Mouse (Mus musculus) gastrocnemius, adult 18-20 months (tissue): ENCODE measurements around the gene Ndufaf3. TPM values are rescaled to one million over a fixed set of nuclear protein-coding genes. Genes with fewer than 3 reads are reported as not detected.
"Not testable (repeated sequence)": the region's sequence is repeated elsewhere in the genome, so short reads cannot be mapped to it uniquely, and the experiment has no call there.

Experiments
- DNase-seq: peaks from one replicate; pipeline ENCODE4 v3.0.0; 2021; ENCODE audit warnings: low spot score
- long read RNA-seq, 2 experiments: library from polyadenylated mRNA; stranded (forward); transcript quantifications; one replicate each; pipeline ENCODE4 v2.0.0; 2021
- total RNA-seq, 2 experiments: library from RNA; stranded (reverse); gene quantifications; 2 replicates each; pipeline ENCODE4 v1.2.3; 2021

Ndufaf3 gene
- total RNA-seq = 10 to 100 TPM; 29.3 to 30.0 TPM
- long read RNA-seq, experiment 1, transcript Ndufaf3-201 (5 exons, 1,487 nt) = major isoform, 18 of 20 reads
- long read RNA-seq, experiment 1, partial matches to known transcripts = 0 of 20 reads
- long read RNA-seq, experiment 1, other reads (novel, unspliced or antisense) = 2 of 20 reads
- long read RNA-seq, experiment 2, transcript Ndufaf3-201 (5 exons, 1,487 nt) = major isoform, 28 of 28 reads
- long read RNA-seq, experiment 2, partial matches to known transcripts = 0 of 28 reads
- long read RNA-seq, experiment 2, other reads (novel, unspliced or antisense) = 0 of 28 reads

DNA sequence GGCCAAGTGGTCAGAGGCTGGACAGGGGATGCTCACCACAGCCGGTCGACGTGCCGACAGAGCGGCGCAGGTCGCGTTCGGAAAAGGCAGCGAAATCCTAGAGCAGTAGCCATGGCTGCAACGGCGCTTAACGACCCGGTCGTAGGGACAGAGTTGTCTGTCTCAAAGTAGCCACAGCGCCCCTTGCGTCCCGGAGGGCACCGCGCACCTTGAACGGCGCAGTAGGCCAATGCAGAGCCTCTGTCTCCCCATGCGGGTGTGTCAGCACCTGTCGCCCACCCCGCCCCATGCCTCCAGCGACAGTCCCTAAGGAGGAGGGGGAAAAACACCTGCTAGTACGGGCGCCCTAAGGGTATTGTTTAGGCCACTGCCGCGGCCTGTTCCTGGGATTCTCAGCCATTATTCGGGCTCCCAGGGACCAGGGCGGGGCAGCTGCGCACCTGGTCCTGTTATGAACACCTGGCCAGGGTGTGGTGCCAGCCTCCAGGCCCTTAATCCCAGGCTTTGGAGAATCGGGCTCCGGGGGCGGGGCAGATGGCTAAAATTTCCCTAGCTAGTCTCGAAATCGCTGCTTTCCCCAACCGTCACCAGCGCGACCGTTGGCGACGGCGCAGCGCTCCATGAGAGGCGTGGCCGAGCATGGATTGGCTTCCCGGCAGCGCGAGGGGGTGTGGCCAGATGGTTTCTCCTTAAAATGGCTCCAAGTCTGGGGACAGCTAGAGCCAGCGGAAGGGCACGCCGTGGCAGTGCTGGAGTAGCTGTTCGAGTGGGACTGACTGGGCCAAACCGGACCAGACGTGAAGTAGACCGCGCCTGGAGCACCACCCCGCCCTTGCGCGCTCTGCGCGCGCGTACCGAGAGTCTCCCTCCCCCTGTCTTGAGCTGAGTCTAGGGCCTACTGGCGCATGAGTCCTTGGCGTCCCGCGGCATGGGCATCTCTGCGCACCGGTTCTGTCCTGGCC, at the start of gene Ndufaf3:
Ndufaf3 (minus strand) TSS at position 620 of the 962 bp plus-strand sequence.
- DNase-seq = peak; percentile 96

DNA sequence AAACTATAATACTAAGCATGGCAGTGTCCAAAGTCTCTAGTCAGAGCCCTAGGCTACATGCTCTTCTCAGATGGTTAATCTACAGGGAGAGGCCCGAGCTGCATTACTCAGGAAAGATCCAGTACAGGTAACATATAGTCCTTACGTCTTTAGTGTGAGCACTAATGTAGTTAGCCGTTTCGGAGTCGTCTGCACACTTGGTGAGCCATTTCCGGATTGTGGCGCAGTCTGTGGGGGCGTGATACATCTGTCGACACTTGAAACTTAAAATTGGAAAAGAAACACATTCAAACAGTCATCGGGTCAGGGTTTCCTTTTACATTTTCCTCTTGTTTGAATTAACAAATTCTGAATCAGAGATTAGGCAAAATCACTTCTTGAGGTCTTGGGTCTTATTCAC, 44.3 kb upstream of the Ndufaf3 start:
- DNase-seq = no peak

DNA sequence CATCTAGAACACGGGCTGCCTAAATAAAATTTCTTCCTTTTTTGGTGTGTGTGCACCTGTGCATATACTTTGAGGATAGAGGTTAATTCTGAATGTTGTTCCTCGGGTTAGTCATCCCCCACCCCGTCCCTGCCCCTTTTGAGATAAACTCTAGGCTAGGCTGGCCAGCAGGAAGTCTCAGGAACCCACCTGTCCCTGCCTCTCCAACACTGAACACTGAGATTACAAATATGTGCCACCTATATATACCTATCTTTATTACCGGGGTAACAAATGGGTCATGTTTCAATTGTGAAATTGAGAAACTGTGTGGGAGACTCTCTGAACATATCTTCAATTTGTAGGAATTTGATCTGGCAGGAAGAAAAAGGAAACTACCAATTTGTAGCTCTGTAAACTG, 41.7 kb upstream of the Ndufaf3 start:
- DNase-seq = no peak

DNA sequence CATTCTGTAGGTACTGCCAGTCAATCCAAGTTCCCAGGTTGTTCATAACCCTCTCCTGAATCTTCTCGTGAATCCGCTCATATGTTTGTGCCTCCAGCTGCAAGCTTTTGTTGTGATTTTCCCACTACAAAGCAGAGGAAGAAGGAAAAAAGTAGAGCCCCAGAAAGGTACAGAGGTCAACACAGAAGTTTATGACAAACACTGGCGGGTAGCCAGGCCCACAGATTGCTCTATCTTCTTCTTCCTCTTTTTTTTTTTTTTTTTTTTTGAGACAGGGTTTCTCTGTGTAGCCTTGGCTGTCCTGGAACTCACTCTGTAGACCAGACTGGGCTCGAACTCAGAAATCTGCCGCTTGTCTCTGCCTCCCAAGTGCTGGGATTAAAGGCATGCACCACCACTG, 40.7 kb upstream of the Ndufaf3 start:
- not testable (repeated sequence) for DNase-seq

DNA sequence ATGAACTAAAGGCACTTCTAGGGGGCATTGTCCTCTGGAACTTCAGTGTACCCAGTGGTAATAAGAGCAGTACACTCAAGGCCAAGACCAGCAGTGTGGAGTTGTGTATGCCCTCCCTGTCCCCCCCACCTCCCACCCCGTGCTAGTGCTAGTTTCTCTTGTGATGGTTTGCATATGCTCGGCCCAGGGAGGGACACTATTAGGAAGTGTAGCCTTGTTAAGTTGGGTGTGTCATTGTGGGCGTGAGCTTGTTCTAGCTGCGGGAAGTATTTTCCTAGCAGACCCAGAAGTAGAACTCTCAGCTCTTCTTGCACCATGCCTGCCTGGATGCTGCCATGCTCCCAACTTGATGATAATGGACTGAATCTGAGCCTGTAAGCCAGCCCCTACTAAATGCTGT, 34.8 kb upstream of the Ndufaf3 start:
- no peak for DNase-seq

DNA sequence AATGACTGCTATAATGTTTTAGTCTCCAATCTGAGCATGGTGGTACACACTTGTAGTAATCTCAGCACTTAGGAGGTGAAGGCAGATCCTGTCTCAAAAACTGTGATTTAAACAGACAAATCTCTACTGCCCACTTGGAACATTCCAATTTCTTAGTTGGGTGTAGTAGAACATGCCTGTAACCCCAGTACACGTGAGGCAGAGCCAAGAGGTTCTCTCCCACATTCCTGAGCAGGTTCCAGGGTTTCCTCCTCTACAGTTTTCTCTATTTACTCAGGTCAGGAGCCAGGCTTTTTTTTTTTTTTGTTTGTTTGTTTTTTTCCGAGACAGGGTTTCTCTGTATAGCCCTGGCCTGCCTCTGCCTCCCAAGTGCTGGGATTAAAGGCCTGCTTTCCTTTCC, 32.8 kb upstream of the Ndufaf3 start:
- DNase-seq = no peak

DNA sequence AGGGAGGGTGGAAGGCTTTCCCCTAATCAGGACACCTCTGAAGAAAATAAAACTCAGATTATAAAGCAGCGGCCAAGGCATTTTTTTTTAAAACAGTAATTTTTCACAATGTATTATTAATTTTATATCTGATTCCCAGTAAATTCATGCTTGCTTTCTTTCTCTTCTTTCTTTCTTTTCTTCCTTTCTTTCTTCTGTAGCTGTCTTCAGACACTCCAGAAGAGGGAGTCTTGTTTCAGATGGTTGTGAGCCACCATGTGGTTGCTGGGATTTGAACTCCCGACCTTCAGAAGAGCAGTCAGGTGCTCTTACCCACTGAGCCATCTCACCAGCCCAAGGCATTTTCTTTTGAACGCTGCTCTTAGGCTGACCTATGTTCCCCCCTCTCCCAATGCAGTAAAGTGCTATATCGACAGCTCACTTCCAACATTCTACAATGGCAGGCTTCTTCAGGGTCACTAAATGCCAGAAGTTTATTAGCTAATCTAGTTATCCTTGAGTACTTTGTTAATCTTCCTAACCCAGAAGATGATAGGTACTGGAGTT, 31.9 kb upstream of the Ndufaf3 start:
- no peak for DNase-seq

DNA sequence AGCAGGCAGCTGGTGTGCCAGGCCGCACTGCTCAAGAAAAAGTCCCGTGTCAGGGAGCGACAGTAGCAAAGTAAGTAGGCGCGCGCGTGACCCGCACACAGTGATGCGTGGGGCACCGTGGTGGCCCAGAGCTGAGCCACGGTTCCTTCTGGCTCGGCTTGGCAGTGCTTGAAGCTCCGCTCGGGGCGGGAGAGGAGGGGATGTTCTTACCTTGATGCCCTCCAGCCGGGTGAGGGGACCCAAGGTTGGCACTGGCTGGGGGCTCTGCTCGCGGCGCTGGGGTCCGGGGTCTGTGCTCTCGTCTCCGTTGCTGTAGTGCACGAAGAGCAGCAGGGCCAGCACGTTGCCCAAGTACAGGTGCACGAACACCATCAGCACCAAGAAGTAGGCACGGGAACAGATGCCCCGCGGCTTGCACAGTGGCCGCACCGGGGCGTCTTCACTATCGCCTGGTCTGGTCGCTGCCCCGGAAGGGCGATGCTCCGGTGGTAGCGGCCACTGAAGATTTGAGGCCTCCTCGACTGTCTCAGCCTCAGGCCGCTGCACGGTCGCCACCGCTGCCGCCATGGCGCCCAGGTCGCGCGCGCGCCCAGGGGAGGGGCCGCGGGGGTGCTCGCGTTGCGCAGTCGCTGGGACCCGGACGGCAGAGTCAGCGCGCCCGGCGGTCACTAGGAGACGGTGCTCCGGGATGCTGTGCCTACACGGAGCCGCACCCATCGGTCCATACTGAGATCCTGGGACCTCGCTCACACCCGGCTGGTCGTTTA, 29.9 kb upstream of the Ndufaf3 start, which contains the start of gene P4htm:
P4htm (minus strand) TSS at position 670 of the 767 bp plus-strand sequence.
- DNase-seq = peak; percentile 47

DNA sequence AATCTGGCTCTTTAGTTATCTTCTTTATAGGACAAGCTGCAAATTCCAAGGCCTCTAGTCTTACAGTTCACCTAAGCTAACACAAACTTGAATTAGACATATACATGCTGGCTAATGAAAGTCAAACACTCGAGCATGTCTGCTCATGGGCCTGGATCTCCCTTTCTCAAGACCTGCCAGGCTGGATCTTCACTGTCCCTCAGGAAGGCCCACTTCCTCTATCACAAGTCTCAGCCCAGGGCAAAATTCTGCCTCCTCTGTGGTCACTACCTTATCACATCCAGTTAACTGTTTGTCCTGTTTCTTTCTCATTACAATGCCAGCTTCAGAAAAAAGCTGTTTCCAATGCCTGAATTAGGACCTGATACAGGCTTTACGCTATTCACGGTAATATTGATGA, 27.1 kb upstream of the Ndufaf3 start:
- DNase-seq = no peak

DNA sequence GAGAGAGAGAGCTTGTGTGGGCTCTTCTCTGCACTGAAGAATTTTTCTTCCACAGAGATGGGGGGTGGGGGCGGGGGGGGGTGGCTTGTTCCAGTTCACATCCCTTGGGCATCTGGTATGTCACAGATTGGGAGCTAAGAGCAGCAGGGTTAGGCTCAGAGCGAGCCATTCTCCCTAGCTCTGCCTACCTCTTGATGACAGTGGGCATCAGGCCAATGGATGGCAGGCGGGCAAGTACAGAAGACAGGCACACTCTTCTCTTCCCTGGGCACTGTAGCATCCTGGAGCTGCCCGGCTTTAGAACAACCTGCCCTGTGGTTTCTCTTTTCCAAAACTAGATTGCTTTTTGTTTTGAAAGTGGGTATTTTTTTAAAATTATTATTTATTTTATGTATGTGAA, 24.2 kb upstream of the Ndufaf3 start:
- no peak for DNase-seq

DNA sequence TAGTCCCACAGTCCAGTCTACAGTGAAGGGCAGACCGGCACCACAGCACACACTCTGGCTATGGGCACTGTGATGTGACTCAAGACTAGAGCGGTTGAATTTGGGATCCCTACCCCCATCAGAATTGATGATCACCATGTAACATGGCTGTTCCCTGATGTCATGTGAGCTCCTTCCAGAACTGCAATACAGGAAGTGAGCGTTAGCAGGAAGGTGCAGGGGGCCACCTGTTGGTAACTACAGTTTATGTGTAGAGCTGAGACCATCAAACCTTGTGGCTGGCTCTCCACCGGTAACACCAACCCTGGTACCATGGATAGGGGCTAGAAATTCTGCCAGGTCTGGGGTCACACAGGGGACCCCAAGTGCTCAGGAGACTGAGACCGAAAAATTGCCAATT, 22.0 kb upstream of the Ndufaf3 start:
- no peak for DNase-seq

DNA sequence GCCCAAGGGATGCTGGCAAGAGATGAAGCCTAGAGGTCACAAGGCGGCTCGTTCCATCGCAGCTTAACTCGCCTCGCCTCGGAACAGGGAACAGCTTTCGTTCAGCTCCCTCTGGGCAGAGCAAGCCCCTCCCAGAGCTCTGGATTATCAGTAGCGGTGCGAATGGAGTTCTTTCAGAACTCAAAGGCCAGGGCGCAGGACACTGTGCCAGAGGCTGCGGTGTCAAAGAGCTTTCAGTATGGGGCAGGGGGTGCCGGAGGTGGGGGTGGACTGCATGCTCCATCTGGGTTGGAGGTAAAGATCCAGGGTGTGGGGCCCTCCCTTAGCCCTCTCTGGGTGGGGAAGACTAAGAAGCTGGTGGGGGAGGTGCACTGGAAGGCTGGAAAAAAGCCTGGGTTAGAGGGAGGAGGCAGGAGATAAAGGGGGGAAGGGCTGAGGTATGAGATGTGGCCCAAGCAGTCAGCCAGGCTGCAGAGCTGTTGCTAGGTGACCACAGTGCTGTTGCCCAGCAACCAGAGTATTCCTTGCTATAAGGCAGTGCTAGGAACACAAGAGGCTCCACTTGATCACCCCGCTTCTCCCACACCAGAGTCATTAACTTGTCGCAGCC, 20.4 kb upstream of the Ndufaf3 start:
- peak; percentile 52 for DNase-seq

DNA sequence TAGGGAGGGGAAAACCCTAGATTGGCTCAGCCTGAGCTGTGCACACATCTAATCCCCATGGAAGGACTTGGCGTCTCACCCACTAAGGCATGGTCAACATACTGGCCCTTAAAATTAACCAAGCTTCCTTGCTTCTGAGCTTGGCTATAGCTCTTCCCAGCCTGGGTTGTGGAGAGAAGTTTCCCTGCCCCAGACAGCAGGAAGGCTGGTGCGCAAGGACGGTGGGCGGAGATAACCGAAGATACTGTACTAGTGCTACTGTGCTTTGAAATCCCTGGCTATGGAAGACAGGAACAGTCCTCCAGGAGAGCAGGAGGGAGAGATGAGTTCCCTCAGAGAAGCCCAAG, 12.1 kb upstream of the Ndufaf3 start:
- no peak for DNase-seq

DNA sequence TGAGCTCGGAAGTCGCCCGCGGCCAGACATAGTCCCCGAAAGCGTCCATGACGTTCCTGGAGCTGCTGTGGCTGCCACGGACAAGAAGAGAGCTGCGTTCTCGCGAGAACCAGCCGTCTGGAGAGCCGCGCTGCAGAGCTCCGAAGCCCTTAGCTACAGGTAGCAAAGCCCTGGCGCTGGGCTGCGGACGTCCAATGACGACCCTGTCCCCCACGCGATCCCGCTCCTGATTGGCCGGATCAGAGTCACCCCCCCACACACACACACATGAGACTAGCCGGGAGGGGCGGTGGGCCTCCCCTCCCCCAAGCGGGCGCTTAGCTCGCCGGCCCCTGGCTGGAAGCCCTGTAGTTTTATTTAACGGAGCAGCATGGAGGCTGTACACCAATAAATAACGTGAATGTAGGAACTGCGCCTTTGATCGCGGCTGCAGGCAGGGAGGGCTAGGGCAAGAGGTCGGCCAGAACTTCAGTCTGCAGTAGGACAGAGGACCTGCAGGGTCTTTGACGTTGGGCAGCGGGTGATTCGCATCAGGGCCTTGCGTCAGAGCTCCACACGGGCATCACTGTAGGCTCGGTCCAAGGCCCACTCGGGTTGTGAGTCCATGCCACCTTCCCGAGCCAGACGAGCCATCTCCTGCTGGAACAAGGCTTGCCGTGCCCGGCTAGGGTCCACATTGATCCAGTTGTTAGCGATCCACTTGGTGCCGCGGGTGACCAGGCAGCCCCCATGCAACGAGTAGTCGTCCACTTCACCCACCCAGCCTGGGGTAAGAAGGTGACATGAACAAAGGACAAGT, 11.5 kb upstream of the Ndufaf3 start, which contains the start of gene Wdr6:
Wdr6 (minus strand) TSS at position 195 of the 799 bp plus-strand sequence.
- peak; percentile 90 for DNase-seq

DNA sequence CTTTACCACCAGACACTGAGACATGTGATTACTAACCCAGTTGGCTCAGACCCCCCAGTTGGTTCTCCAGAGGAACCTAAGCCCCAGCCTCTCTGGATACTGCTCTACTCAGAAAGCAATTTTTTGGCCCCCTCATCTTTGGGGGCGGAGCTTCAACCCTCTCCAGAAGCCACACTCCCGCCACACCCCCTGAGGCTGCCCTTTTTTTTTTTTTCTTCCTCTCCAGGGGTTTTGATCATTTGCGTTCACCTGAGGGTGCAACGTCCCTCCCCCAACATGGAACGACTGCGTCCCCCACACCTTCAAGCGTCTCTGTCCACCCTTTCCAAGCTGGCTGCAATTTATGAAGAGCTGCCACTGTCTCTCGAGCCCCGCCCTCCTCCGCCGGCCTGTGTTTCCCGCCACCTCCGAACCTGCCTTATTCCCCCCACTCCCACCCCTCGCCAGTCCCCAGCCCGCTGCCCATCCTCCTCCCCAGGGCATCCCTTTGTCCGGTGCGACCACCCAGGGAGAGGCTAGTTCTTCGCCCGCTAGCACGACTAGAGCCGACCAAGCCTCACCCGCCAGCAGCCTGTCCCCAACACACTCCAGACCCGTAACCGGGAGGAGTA, 10.8 kb upstream of the Ndufaf3 start:
- DNase-seq = peak; percentile 75

DNA sequence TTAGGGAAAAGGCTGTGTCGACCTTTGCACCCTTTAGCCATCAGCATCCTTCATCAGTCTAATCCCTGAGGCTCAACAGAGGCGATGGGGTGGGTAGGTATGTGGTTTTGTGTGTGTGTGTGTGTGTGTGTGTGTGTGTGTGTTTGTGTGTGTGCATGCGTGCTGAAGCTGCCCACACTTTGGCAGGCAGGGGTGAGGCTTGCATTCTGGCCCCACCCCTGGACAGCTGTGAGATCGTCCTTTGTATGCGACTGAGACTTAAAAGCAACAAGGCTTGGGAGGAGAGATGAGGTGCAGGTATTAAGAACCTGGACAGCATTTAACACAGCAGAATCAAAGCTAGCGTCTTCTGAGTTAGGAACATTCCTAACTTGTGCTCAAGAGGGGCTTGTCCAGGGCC, 9.8 kb upstream of the Ndufaf3 start:
- DNase-seq = no peak

DNA sequence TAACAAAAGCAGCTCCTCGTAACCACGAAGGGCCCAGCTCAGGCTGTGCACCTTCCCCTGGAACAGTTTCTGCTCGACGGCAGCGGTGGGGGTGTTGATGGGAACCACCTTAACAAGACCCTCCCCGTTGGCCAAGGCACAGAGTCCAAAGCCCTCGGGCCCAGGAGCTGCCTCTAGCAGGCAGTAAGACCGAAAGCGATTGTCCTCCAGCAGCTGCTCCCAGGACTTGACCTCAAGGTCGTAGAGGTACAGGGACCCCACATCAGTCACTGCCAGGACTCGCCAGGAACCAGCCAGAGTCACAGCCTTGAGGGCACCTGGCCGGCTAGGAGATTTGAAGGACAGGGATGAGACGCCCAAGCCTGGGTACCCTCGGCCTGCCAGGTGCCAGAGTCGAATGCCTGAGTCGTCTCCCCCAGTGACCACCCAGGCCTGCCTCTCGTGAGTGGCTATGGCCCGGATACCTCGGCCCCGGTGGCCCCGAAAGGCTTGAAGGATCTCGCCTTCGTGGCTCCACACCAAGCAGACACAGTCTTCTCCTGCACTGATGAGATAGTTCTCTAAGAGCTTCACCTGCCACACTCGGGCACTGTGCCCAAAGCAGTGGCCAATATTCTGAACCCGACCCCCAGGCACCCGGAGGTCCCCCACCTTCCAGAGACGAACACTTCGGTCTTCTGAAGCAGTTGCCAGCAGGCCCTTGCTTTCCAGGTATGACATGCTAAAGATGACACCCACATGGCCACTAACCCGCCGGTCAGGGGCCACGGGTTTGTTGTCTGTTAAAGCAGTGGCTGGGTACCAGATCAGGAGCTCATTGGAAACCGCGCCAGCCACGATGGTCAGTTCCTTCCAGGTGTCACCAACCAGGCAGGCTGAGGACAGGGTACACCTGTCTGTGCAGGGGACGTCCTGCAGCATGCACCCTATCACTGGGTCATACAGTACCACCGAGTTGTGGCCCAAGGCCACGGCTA, 8.4 kb upstream of the Ndufaf3 start:
- DNase-seq = no peak

DNA sequence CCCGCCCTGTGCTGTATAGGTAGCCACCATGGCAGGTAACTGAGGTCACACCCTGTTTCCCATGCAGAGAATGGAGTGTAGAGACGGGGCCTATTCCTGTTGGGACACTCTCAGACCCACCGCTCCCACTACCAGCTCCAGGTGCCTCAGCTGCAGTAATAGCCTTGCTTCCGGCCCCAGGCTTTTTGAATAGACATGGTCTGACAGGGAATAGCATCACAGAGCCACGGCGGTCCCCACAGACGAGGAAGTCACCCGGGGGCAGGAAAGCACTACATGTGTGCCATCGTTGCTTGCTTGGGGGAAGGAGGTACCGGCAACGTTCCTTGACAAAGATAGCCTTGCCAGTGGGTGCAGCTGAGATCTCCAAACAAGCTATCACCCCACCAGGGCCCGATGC, 7.7 kb upstream of the Ndufaf3 start:
- no peak for DNase-seq
